Mouse (Mus musculus): ENCODE measurements around the gene 9930111J21Rik2. TPM values are rescaled to one million over a fixed set of nuclear protein-coding genes. Genes with fewer than 3 reads are reported as not detected.
"Not testable (repeated sequence)": the region's sequence is repeated elsewhere in the genome, so short reads cannot be mapped to it uniquely, and the experiment has no call there.

9930111J21Rik2 gene
- 0.18 and 0.42 TPM in 2 replicates for polyA plus RNA-seq (2012; rRNA removed)

GRCm38 (mm10) chr11:49051093-49051891, at the start of gene 9930111J21Rik2:
9930111J21Rik2 (minus strand) TSS chr11:49051242.
- not testable (repeated sequence) for DNase-seq (ENCODE audit: low read depth)

- DNase-seq (ENCODE audit: low read depth), result no peak
These were observed 49.4 kb upstream of the 9930111J21Rik2 start for GRCm38 (mm10) chr11:49100409-49100808.

GRCm38 (mm10) chr11:49095367-49095766, 44.3 kb upstream of the 9930111J21Rik2 start:
- TF ChIP-seq POLR2A (IDR thresholded peaks at IDR 0.05; ENCODE audit: borderline replicate concordance, extremely low read depth, insufficient read depth, insufficient read length, poor library complexity, severe bottlenecking) (no peak), CTCF (IDR thresholded peaks at IDR 0.05; ENCODE audit: borderline replicate concordance, extremely low read depth, insufficient read depth, insufficient read length) (no peak)
- no peak for DNase-seq (ENCODE audit: low read depth)

More at GRCm38 (mm10) chr11:49100409-49100808, 49.4 kb upstream of the 9930111J21Rik2 start:
- TF ChIP-seq CTCF (IDR thresholded peaks at IDR 0.05; ENCODE audit: borderline replicate concordance, extremely low read depth, insufficient read depth, insufficient read length) (no peak), POLR2A (IDR thresholded peaks at IDR 0.05; ENCODE audit: borderline replicate concordance, extremely low read depth, insufficient read depth, insufficient read length, poor library complexity, severe bottlenecking) (no peak)

GRCm38 (mm10) chr11:49093861-49094660, 43.0 kb upstream of the 9930111J21Rik2 start:
- DNase-seq (ENCODE audit: low read depth), result no peak
- TF ChIP-seq CTCF (IDR thresholded peaks at IDR 0.05; ENCODE audit: borderline replicate concordance, extremely low read depth, insufficient read depth, insufficient read length) (no peak), POLR2A (IDR thresholded peaks at IDR 0.05; ENCODE audit: borderline replicate concordance, extremely low read depth, insufficient read depth, insufficient read length, poor library complexity, severe bottlenecking) (no peak)

- DNase-seq (ENCODE audit: low read depth), result no peak
- TF ChIP-seq CTCF (IDR thresholded peaks at IDR 0.05; ENCODE audit: borderline replicate concordance, extremely low read depth, insufficient read depth, insufficient read length), result no peak
These were observed 41.7 kb upstream of the 9930111J21Rik2 start for GRCm38 (mm10) chr11:49092786-49093185.

GRCm38 (mm10) chr11:49092053-49092586, 41.1 kb upstream of the 9930111J21Rik2 start:
- DNase-seq (ENCODE audit: low read depth), result no peak

GRCm38 (mm10) chr11:49091171-49091570, 40.1 kb upstream of the 9930111J21Rik2 start:
- DNase-seq (ENCODE audit: low read depth), result no peak
- TF ChIP-seq POLR2A (IDR thresholded peaks at IDR 0.05; ENCODE audit: borderline replicate concordance, extremely low read depth, insufficient read depth, insufficient read length, poor library complexity, severe bottlenecking) (no peak), CTCF (IDR thresholded peaks at IDR 0.05; ENCODE audit: borderline replicate concordance, extremely low read depth, insufficient read depth, insufficient read length) (no peak)

More at GRCm38 (mm10) chr11:49092053-49092586, 41.1 kb upstream of the 9930111J21Rik2 start:
- no peak for TF ChIP-seq CTCF (IDR thresholded peaks at IDR 0.05; ENCODE audit: borderline replicate concordance, extremely low read depth, insufficient read depth, insufficient read length)
- no peak for TF ChIP-seq POLR2A (IDR thresholded peaks at IDR 0.05; ENCODE audit: borderline replicate concordance, extremely low read depth, insufficient read depth, insufficient read length, poor library complexity, severe bottlenecking)

GRCm38 (mm10) chr11:49090551-49090950, 39.5 kb upstream of the 9930111J21Rik2 start:
- no peak for TF ChIP-seq POLR2A (IDR thresholded peaks at IDR 0.05; ENCODE audit: borderline replicate concordance, extremely low read depth, insufficient read depth, insufficient read length, poor library complexity, severe bottlenecking)
- no peak for TF ChIP-seq CTCF (IDR thresholded peaks at IDR 0.05; ENCODE audit: borderline replicate concordance, extremely low read depth, insufficient read depth, insufficient read length)
- no peak for DNase-seq (ENCODE audit: low read depth)

GRCm38 (mm10) chr11:49089735-49090507, 38.9 kb upstream of the 9930111J21Rik2 start:
- DNase-seq (ENCODE audit: low read depth), result no peak

GRCm38 (mm10) chr11:49088990-49089652, 38.1 kb upstream of the 9930111J21Rik2 start:
- DNase-seq (ENCODE audit: low read depth), result no peak
- no peak for TF ChIP-seq CTCF (IDR thresholded peaks at IDR 0.05; ENCODE audit: borderline replicate concordance, extremely low read depth, insufficient read depth, insufficient read length)
- TF ChIP-seq POLR2A (IDR thresholded peaks at IDR 0.05; ENCODE audit: borderline replicate concordance, extremely low read depth, insufficient read depth, insufficient read length, poor library complexity, severe bottlenecking), result no peak

More at GRCm38 (mm10) chr11:49089735-49090507, 38.9 kb upstream of the 9930111J21Rik2 start:
- TF ChIP-seq CTCF (IDR thresholded peaks at IDR 0.05; ENCODE audit: borderline replicate concordance, extremely low read depth, insufficient read depth, insufficient read length) (no peak), POLR2A (IDR thresholded peaks at IDR 0.05; ENCODE audit: borderline replicate concordance, extremely low read depth, insufficient read depth, insufficient read length, poor library complexity, severe bottlenecking) (no peak)
